Mouse (Mus musculus) neural tube, embryonic 14.5 days (tissue): Measurements from ENCODE around the gene Cryz. TPM values are rescaled to one million over a fixed set of nuclear protein-coding genes. Genes with fewer than 3 reads are reported as not detected.

ENCODE experiments used
- ATAC-seq: fragments of 200-750 bp; cut with Nextera tagmentation; 2 replicates; pipeline ENCODE4 v1.8.0; 2017; ENCODE audit warnings: low read depth, mild to moderate bottlenecking, moderate TSS enrichment, moderate library complexity
- H3K27ac ChIP-seq: fragments of 300-500 bp; sonication (generic); 2 replicates; pipeline ENCODE4 v1.5.1; 2014; ENCODE audit warnings: low read depth, mild to moderate bottlenecking, control low read depth, low read length, moderate library complexity, mixed read lengths
- H3K27me3 ChIP-seq: fragments of 300-500 bp; sonication (generic); 2 replicates; pipeline ENCODE4 v1.6.1; 2014; ENCODE audit warnings: low read length; ENCODE audit not compliant: control insufficient read depth, insufficient read depth
- H3K36me3 ChIP-seq: fragments of 300-500 bp; sonication (generic); 2 replicates; pipeline ENCODE4 v1.6.1; 2014; ENCODE audit warnings: low read length, mixed read lengths; ENCODE audit not compliant: control insufficient read depth, insufficient read depth
- H3K4me1 ChIP-seq: fragments of 300-500 bp; sonication (generic); 2 replicates; pipeline ENCODE4 v1.6.1; 2014; ENCODE audit warnings: low read length; ENCODE audit not compliant: control insufficient read depth, insufficient read depth
- H3K4me2 ChIP-seq: fragments of 300-500 bp; sonication (generic); 2 replicates; pipeline ENCODE4 v1.6.1; 2014; ENCODE audit warnings: mild to moderate bottlenecking, low read depth, low read length, control low read depth
- H3K4me3 ChIP-seq: fragments of 300-500 bp; sonication (generic); 2 replicates; pipeline ENCODE4 v1.5.1; 2014; ENCODE audit warnings: low read depth, low read length, control low read depth, mixed read lengths
- H3K9ac ChIP-seq: fragments of 300-500 bp; sonication (generic); replicated peaks from 2 replicates; pipeline ENCODE4 v1.6.1; 2014; ENCODE audit warnings: low read depth, mild to moderate bottlenecking, control low read depth, low read length, mixed read lengths
- H3K9me3 ChIP-seq: fragments of 300-500 bp; sonication (generic); 2 replicates; pipeline ENCODE4 v1.6.1; 2016; ENCODE audit warnings: low read length; ENCODE audit not compliant: control insufficient read depth
- WGBS: fragments of 180-500 bp; shearing (Covaris S2); extraction: QIAGEN DNeasy Blood & Tissue Kit; methylation state at CpG from one replicate; pipeline ENCODE4 v1.1.7; 2014; 5-methylcytosine and 5-hydroxymethylcytosine counted together
- polyA plus RNA-seq: library from polyadenylated mRNA; unstranded; fragments of >200 nt; fragmentation: Nextera tagmentation; extraction: Ambion mirVana; gene quantifications from 2 replicates; pipeline ENCODE4 v1.2.1, GENCODE M21; 2014

Cryz gene
- polyA plus RNA-seq, 1 experiment from 2014 or later = 9.6 TPM

DNA sequence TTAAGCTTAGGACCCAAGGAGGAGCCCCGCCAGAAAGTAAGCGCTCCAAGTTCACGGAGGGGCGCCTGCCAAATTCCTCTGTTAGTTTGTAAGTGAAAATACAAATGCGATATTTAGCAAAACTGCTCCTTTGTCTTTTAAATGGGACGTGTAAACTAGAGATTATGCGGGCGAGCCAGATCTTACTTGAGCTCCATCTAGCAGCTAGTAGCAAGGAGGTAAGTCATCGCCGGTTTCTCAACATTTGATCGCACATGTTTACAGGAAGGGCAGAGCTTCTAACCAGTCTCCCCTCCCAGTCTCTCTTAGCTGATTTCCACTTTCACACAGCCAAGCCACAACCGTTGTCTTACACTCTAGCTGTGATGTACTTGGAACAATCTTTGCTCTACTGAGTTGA is 25.7 kb upstream of the Cryz start:
- Histone ChIP-seq H3K4me3 (no peak overlapping the region), H3K27me3 (no peaks in the 10 kb centered on the region), H3K27ac (no peak overlapping the region), H3K36me3 (no peaks in the 10 kb centered on the region), H3K9me3 (no peaks in the 10 kb centered on the region), H3K9ac (no peak overlapping the region), H3K4me2 (peak overlapping the region; percentile 31), H3K4me1 (no peaks in the 10 kb centered on the region)
- 9% methylated on average over 12 of the region's 12 CpGs for WGBS
- no peak for ATAC-seq

DNA sequence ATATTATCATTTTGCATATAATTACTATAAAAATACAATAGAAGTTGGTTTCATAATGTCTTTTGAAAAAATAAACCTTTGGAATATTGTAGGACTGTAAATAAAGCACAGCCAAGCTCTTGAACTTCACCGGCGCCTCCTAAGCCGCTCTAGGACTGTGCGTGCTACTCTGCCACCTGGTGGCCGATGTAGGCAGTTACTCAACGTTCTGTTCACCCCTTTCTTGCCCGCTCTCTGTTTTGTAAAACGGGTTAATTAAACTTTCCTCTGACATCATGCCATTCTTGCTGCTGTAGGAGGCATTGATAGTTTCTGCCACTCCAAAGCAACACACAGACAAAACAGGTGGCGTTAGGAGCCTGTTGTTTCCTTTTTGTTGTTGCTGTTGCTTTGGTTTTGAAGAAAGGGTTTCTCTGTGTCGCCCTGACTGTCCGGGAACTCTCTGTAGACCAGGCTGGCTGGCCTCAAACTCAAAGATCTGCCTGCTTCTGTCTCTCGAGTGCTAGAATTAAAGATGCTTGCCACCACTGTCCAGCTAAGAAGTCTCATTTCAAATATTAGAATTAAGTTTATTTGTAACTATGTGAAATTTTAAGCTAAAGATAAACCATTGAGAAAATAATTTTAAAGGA is 24.1 kb upstream of the Cryz start:
- Histone ChIP-seq H3K4me1 (no peaks in the 10 kb centered on the region), H3K4me3 (no peak overlapping the region), H3K36me3 (no peaks in the 10 kb centered on the region), H3K9me3 (no peaks in the 10 kb centered on the region), H3K27ac (no peak overlapping the region), H3K4me2 (peak overlapping the region; percentile 23; the same call in 1 of the 2 replicates), H3K9ac (no peak overlapping the region), H3K27me3 (no peaks in the 10 kb centered on the region)
- 12% methylated on average over 12 of the region's 12 CpGs for WGBS
- peak; percentile 89 for ATAC-seq

DNA sequence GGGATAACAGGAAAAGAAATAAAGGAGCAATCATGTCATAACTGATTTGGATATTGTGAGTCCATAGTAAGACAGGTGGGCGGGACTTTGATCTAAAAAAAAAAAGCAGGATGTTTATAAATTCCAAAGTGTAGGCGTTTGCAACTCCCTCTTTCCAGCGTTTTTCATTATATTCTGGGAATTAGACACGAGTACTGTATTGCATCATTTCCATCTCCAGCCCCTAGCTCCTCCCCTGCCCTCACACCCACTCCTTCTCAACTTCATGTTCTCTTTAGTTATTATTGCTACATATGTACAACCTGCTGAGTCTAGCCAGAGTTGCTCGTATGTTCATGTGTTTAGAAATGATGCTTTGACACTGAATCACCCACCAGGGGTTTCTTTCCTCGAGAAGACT is 22.8 kb upstream of the Cryz start:
- H3K27me3 ChIP-seq = no peaks in the 10 kb centered on the region
- no peaks in the 10 kb centered on the region for H3K9me3 ChIP-seq
- 0 out of 2 replicates have a peak, but pooled peaks cover under 1% of the 10 kb centered on the region for H3K36me3 ChIP-seq
- no peak overlapping the region for H3K9ac ChIP-seq
- H3K4me1 ChIP-seq = no peaks in the 10 kb centered on the region
- no peak overlapping the region for H3K4me2 ChIP-seq
- H3K27ac ChIP-seq = no peak overlapping the region
- no peak for ATAC-seq
- no peak overlapping the region for H3K4me3 ChIP-seq
- 66% methylated on average over 6 of the region's 6 CpGs for WGBS

DNA sequence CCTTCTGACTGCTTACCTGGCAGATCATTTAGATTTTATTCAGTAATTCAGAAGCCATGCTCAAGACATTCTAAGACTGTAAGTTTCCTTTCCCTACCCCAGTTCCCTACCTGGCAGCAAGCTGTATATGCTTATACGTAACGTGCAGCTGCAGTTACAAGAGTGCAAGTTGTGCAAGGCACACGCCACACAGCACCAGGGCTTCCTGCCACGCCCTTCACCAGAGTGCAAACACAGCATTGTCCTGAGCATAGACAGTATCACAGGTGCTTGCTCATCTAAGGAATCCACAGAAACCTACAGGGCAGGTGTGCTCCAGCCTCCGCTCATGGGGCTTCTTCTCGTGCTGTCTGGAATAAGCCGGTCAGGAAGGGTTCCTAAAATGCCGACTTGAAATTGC is 18.6 kb upstream of the Cryz start:
- WGBS = 97% methylated on average over 8 of the region's 8 CpGs
- Histone ChIP-seq H3K4me1 (no peaks in the 10 kb centered on the region), H3K36me3 (peaks cover 11% of the 10 kb centered on the region; the same call in 1 of the 2 replicates), H3K4me3 (no peak overlapping the region), H3K27ac (no peak overlapping the region), H3K27me3 (no peaks in the 10 kb centered on the region), H3K9ac (no peak overlapping the region), H3K9me3 (no peaks in the 10 kb centered on the region), H3K4me2 (no peak overlapping the region)
- no peak; the same call in 1 of the 2 replicates for ATAC-seq

DNA sequence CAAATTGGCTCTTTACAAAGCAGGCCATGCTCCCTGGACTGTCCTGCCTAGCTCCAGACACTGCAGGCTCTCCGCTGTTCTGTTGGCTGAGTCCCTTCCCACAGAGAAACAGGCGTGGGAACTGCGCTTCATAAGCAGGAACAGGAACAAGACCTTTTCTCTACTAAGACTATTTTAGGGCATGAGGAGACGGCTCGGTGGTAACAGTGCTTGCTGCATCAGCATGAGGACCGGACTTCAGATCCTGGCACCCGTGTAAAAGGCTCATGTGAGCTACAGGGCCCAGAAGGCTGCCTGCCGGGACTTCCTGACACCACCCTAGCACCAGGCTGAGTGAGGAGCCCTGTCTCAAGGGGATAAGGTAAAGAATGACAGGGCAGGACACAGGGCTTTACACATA is 12.2 kb upstream of the Cryz start:
- Histone ChIP-seq H3K27me3 (no peaks in the 10 kb centered on the region), H3K9me3 (no peaks in the 10 kb centered on the region), H3K9ac (no peak overlapping the region), H3K4me1 (no peaks in the 10 kb centered on the region), H3K4me2 (no peak overlapping the region), H3K4me3 (no peak overlapping the region), H3K36me3 (peaks cover 14% of the 10 kb centered on the region; the same call in 1 of the 2 replicates), H3K27ac (no peak overlapping the region)
- no peak for ATAC-seq
- WGBS = 92% methylated on average over 8 of the region's 8 CpGs

DNA sequence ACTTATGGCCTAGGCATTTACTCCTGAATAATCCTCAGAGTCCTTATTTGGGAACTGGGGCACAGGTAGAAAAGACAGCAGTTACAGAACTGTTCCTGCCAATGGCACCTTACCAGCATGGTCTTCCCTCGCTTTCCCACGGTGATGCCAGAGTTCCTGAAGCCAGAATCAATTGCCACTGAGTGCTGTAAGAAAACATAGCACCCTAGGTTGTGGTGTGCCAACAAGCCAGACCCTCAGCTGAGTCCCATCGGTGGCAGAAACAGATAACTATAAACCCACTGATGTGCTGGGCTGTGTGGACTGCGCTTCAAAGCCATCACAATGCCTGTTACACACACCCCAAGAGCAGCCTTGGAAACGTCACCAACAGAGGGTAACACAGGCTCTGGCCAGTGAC is 5.5 kb upstream of the Cryz start:
- H3K4me1 ChIP-seq = no peaks in the 10 kb centered on the region
- no peaks in the 10 kb centered on the region for H3K9me3 ChIP-seq
- peaks cover 13% of the 10 kb centered on the region for H3K36me3 ChIP-seq
- no peak overlapping the region for H3K4me3 ChIP-seq
- H3K27me3 ChIP-seq = no peaks in the 10 kb centered on the region
- H3K27ac ChIP-seq = no peak overlapping the region
- ATAC-seq = no peak
- H3K9ac ChIP-seq = no peak overlapping the region
- 94% methylated on average over 5 of the region's 5 CpGs for WGBS
- H3K4me2 ChIP-seq = no peak overlapping the region

DNA sequence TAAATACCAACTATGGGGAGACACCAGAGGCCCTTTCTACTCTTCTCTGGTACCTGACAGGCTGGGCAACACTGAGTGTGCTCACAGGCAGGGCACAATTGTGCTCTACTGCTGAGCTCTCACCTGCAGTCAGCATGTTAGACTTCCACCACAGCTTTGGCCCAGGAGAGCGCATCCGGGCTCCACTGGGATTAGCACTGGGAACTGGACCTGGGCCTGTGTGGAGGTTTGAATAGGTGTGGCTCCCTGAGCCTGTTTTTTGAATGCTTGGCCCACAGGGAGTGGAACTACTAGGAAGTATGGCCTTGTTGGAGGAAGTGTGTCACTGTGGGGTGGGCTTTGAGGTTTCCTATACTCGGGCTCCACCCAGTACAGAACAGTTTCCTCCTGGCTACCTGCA is 4.9 kb upstream of the Cryz start:
- no peak for ATAC-seq
- Histone ChIP-seq H3K4me2 (no peak overlapping the region), H3K4me1 (0 out of 2 replicates have a peak, but pooled peaks cover 3% of the 10 kb centered on the region), H3K9me3 (no peaks in the 10 kb centered on the region), H3K36me3 (peaks cover 13% of the 10 kb centered on the region), H3K9ac (no peak overlapping the region), H3K27ac (no peak overlapping the region), H3K4me3 (no peak overlapping the region), H3K27me3 (no peaks in the 10 kb centered on the region)
- 97% methylated on average over 3 of the region's 3 CpGs for WGBS

DNA sequence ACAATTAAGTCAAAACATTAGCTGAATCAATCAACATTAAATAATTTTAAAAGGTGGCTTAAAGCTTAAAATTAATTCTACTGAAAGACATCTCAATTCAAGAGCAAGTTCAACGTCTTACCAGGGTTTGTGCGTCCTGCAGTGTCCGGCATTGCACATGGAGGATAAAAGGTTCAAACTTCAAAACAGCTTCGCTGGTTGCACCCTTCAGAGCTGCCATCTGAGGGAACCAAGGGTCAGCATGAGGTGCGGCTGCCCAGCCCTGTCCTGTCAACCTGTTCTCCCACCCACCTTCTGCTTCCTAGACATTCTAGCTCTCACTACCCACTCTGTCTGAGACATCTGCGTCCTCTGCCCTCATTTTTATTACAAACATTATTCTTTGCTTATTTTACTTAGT is 2.9 kb upstream of the Cryz start:
- no peak for ATAC-seq
- Histone ChIP-seq H3K27ac (no peak overlapping the region), H3K27me3 (no peaks in the 10 kb centered on the region), H3K9me3 (no peaks in the 10 kb centered on the region), H3K4me1 (peaks cover 9% of the 10 kb centered on the region; the same call in 1 of the 2 replicates), H3K4me3 (no peak overlapping the region), H3K4me2 (no peak overlapping the region), H3K9ac (no peak overlapping the region), H3K36me3 (peaks cover 9% of the 10 kb centered on the region; the same call in 1 of the 2 replicates)
- WGBS = 94% methylated on average over 6 of the region's 6 CpGs

DNA sequence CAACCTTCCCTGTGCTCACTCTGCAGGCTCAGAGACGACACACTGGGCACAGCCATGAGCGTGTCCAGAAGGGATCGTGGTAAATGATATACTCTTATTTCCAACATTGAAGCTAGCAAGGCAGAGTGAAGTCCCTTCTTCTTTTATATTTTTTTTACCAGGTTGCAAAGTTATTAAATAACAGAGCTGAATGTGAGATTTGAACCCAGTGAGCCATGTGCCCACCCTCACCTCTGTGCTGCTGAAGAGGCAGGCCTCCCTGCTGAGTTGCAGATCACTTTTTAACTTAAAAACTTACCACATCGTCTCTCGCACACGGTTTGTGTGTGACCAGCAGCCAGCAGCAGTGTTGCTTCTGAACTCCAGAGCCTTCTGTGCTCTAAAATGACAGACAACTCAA is 2.4 kb upstream of the Cryz start:
- no peak for ATAC-seq
- WGBS = 93% methylated on average over 6 of the region's 6 CpGs

More for the DNA sequence above, 2.4 kb upstream of the Cryz start:
- Histone ChIP-seq H3K4me1 (peaks cover 9% of the 10 kb centered on the region; the same call in 1 of the 2 replicates), H3K9me3 (no peaks in the 10 kb centered on the region), H3K9ac (no peak overlapping the region), H3K4me2 (no peak overlapping the region), H3K36me3 (peaks cover 9% of the 10 kb centered on the region; the same call in 1 of the 2 replicates), H3K4me3 (no peak overlapping the region), H3K27ac (no peak overlapping the region), H3K27me3 (no peaks in the 10 kb centered on the region)
